Mouse (Mus musculus): ENCODE measurements around the gene Tcn2.
"Not testable (repeated sequence)": the region's sequence is repeated elsewhere in the genome, so short reads cannot be mapped to it uniquely, and the experiment has no call there.

Tcn2 gene

GRCm38 (mm10) chr11:3930019-3930418 is 1.9 kb downstream of the Tcn2 start:
- no peak for DNase-seq (ENCODE audit: low spot score)

- no peak for DNase-seq (ENCODE audit: low spot score)
Observed at GRCm38 (mm10) chr11:3925916-3926315, 6.0 kb downstream of the Tcn2 start.

- DNase-seq (ENCODE audit: low spot score): no peak
Observed at GRCm38 (mm10) chr11:3922731-3923130, 9.2 kb downstream of the Tcn2 start.

- DNase-seq (ENCODE audit: low spot score): no peak
Observed at GRCm38 (mm10) chr11:3922115-3922514, 9.8 kb downstream of the Tcn2 start.

GRCm38 (mm10) chr11:3921281-3921850 is 10.6 kb downstream of the Tcn2 start:
- peak; percentile 51 for DNase-seq (ENCODE audit: low spot score)

GRCm38 (mm10) chr11:3920476-3920875 is 11.5 kb downstream of the Tcn2 start:
- no peak for DNase-seq (ENCODE audit: low spot score)

- DNase-seq (ENCODE audit: low spot score): no peak
Observed at GRCm38 (mm10) chr11:3918738-3919137, 13.2 kb downstream of the Tcn2 start.

- peak; percentile 87 for DNase-seq (ENCODE audit: low spot score)
Observed at GRCm38 (mm10) chr11:3914109-3914840, 17.7 kb downstream of the Tcn2 start, which contains the start of gene Slc35e4. Gene Slc35e4 (minus strand): TSS chr11:3914664.

- DNase-seq (ENCODE audit: low spot score): peak; percentile 89
Observed at GRCm38 (mm10) chr11:3913316-3914108, 18.4 kb downstream of the Tcn2 start.

- no peak for DNase-seq (ENCODE audit: low spot score)
Observed at GRCm38 (mm10) chr11:3912875-3913271, 19.1 kb downstream of the Tcn2 start.

GRCm38 (mm10) chr11:3912100-3912874 is 19.7 kb downstream of the Tcn2 start:
- no peak for DNase-seq (ENCODE audit: low spot score)

GRCm38 (mm10) chr11:3911440-3911839 is 20.5 kb downstream of the Tcn2 start:
- not testable (repeated sequence) for DNase-seq (ENCODE audit: low spot score)

- DNase-seq (ENCODE audit: low spot score): no peak
Observed at GRCm38 (mm10) chr11:3910513-3911310, 21.2 kb downstream of the Tcn2 start.

- no peak for DNase-seq (ENCODE audit: low spot score)
Observed at GRCm38 (mm10) chr11:3909236-3909635, 22.7 kb downstream of the Tcn2 start.

GRCm38 (mm10) chr11:3905446-3905845 is 26.5 kb downstream of the Tcn2 start:
- DNase-seq (ENCODE audit: low spot score): no peak

GRCm38 (mm10) chr11:3904673-3905072 is 27.3 kb downstream of the Tcn2 start:
- DNase-seq (ENCODE audit: low spot score): no peak

- DNase-seq (ENCODE audit: low spot score): no peak
Observed at GRCm38 (mm10) chr11:3903046-3903445, 28.9 kb downstream of the Tcn2 start.

GRCm38 (mm10) chr11:3902516-3902915 is 29.4 kb downstream of the Tcn2 start:
- no peak for DNase-seq (ENCODE audit: low spot score)

- no peak for DNase-seq (ENCODE audit: low spot score)
Observed at GRCm38 (mm10) chr11:3900296-3900695, 31.7 kb downstream of the Tcn2 start.

- DNase-seq (ENCODE audit: low spot score): no peak
Observed at GRCm38 (mm10) chr11:3895933-3896332, 36.0 kb downstream of the Tcn2 start.

- DNase-seq (ENCODE audit: low spot score): no peak
Observed at GRCm38 (mm10) chr11:3895458-3895857, 36.5 kb downstream of the Tcn2 start.
